Mouse (Mus musculus) cerebellum, adult 9-10 months (tissue): Measurements from ENCODE around the gene Twsg1.
"Not testable (repeated sequence)": the region's sequence is repeated elsewhere in the genome, so short reads cannot be mapped to it uniquely, and the experiment has no call there.

Experiments
- DNase-seq: peaks from one replicate; pipeline ENCODE4 v3.0.0; 2022

The Twsg1 gene

DNA sequence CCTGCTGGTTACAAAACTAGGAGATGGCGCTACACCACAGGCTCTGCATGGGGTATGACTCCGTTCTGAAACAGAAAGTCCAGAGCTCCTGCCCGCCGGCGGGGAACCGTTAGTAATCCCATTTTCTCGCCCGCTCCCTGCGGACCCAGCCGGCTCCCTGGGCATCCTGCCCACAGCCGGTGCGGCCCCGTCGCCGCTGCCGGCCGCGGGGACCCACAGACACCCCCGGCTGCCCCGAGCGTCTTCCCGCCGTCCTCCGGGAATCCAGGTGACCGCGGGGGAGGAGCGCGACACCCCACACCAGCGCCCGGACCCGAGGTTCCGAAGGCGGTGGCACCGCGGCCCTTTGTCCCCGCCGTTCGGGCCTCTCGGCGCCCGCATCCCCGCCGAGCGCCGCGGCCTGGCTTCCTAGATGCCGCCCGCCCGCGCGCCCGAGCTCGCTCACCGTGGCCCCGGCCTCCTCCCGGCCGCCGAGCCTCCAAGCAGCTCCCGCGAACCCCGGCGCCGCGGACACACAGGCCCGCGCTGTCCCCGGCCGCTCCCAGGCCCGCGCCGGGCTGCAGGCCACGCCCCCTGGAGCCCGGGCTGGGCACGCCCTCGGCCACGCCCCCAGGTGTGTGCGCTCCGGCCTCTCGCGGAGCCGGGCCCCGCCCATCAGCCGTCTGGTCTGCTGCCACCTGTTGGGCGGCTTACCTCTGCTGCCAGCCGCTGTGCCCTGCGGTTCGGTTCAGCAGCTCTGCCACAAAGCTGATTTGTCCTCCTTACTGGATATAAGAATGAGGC, at the start of gene Twsg1:
Twsg1 (minus strand) TSS at position 605 of the 783 bp plus-strand sequence.
- peak; percentile 96 for DNase-seq

DNA sequence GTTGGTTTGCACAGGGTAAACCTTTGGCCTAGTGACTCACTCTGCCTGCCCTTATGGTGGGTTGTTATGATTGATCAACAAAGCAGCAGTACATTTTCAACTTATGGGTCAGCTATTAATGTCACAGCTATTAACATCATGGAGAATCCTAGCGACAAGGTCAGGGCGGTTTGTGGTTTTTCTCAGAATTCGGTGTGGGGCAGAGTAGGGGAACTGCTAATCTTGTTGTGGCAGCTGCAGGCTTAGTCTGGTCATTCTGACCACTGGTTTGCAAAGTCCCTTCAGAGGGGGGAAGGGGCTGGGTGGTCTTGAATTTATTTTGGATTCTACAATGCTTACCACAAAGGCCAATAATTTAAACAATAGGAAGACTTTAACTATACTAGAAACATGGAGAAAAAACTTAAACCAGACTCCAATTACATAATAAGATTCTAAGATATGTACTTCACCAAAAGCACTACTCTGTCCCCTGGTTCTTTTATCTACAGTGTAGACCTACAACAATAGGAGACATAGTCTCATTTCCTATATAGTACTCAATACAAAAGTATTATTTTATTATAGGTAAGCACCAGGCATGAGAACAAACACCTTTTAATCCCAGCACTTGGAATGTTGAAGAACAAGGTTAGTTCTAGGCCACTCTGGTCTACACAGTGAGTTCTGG, 37.3 kb upstream of the Twsg1 start:
- no peak for DNase-seq

DNA sequence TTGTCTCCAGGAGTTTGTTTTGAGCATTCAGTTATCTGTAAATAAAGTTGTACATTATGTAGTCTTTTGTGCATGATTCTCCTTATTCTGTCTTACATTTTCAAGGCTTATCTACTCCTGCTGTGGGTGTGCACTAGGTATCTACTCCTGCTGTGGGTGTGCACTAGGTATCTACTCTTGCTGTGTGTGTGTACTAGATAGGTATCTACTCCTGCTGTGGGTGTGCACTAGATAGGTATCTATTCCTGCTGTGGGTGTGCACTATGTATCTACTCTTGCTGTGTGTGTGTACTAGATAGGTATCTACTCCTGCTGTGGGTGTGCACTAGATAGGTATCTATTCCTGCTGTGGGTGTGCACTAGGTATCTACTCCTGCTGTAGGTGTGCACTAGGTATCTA, 25.7 kb upstream of the Twsg1 start:
- not testable (repeated sequence) for DNase-seq

DNA sequence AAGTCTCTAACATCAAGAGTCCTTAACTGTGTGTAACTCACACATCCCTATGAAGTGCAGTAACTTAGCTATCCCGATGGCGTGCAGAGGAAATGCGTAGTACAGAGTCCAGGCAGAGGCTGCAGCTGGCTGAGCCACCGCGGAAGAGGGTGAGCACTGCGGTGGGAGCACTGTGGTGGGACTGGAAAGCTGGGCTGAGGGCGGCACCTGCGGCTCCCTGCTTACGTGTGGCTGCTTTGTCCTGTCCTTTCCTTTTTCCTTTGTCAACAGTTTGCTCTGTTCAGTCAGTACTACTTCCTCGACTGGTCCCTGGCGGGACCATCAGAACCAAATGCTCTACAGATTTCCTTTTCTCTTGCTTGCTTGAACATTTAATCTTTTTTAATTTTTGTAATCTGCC, 16.7 kb upstream of the Twsg1 start:
- DNase-seq = no peak

DNA sequence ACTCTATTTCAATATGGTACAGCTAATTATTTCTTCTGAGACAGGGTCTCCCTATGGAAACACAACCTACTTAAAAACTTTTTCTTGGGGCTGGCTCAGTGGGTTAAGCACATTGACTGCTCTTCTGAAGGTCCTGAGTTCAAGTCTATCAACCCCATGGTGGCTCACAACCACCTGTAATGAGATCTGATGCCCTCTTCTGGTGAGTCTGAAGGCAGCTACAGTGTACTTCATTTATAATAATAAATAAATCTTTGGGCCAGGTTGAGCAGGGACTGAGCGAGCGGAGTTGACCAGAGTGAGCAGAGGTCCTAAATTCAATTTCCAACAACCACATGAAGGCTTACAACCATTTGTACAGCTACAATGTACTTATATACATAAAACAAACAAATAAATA, 11.2 kb upstream of the Twsg1 start:
- DNase-seq = peak; percentile 5

DNA sequence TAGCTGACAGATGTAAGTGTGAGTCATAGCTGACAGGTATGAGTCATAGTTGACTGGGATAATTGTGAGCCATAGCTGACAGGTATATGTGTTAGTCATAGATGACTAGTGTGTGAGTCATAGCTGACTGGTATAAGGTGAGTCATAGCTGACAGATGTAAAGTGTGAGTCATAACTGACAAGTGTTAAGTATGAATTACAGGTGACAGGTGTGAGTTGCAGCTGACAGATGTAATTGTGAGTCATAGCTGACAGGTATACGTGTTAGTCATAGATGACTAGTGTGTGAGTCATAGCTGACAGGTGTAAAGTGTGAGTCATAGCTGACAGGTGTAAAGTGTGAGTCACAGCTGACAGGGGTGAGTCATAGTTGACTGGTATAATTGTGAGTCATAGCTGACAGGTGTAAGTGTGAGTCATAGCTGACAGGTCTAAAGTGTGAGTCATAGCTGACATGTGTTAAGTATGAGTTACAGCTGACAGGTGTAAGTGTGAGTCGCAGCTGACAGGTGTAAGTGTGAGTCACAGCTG, 10.6 kb upstream of the Twsg1 start:
- peak; percentile 13 for DNase-seq

DNA sequence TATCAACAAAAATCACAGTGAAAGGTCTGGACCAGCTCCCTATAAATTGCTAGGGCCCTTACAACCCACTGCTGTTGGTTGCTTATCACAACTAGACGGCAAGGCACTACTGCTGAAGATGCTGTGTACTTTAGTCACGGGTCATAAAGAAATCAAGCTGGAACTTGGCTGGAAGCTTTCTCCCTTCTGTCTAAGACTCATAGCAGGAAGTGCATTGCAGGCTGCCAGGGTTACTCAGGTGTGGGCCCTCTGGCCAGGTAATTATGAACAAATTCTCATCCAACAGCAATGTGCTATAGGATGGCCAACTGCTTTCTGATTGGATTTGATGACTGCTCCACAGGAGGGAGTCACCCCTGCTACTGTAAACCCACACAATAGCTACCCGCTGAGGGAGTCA, 8.0 kb upstream of the Twsg1 start:
- peak; percentile 27 for DNase-seq

DNA sequence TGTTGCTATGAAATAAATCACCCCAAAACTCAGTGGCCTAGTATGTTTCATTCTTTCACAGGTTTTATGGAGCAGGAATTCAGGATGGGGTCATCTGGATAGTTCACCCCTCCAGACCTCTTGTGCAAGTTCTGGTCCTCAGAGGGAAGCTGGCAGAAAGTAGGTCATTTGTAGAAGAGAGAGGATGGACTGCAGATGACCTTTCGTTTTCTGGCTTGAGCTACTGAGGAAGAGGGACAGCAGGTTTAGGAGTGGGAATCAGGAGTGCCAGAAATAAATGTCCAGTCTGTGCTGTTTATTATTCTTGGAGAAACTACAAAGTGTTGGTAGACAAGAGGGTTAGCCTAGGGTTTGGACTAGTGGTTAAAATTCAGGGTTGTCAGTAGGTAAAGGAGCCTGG, 7.3 kb upstream of the Twsg1 start:
- DNase-seq = peak; percentile 64

DNA sequence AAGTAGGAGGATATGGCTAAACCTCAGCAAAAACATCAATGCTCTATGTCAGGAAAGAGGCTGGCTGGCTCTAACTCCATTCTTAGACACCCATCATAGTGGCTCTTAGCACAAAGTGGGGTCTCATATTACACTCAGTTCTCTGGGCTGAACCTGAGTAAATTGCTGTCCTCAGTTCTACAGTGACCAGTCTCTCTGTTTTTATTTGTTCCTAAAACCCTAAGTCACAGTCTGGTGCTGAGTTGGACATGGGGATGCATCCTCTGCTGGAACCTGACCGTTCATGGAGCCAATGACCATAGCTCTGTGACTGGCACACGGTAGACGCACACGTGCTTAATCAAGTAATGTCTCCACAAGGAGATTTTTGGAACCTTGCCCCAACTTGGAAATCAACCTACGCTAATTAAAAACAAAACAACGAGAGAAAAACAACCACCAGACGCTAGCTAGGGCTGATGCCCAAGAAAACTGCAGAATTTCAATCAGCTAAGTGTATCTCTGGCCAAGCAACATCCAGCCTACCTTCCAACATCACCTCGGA, 6.8 kb upstream of the Twsg1 start:
- peak; percentile 50 for DNase-seq

DNA sequence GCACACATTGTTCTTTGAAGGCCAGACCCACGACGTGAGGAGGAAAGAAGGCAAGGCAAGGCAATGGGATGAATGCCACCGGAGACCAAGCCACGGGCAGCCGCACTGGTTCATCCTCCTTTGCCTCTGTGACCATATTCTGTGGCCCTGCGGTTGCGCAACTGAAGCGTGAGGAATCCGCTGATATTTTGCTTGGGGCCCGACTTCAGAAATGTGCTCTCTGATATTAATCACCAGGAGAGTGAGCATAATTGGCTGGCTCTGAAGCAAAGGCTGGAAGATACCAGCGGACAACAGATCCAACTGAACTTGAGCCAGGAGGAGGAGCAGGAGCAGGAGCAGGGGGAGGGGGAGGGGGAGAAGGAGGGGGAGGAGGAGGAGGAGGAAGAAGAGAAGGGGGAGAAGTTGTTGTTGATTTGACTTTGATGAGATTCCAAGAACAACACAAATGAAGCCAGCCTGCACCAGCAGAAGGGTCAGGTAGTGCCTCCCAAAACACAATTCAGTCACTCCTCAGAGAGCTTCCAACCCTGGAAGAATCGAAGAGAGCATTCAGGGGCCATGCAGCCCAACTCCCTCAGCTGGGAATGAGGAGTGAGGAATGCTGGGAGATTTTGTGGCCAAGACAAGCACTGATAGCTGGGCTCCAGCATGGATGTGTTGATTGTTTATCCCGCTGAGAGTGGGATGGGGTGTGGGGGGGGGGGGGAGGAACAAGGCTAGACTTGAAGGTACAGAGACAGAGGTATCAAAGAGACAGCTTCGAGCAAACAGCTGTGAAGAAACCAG, 6.2 kb upstream of the Twsg1 start:
- peak; percentile 68 for DNase-seq

DNA sequence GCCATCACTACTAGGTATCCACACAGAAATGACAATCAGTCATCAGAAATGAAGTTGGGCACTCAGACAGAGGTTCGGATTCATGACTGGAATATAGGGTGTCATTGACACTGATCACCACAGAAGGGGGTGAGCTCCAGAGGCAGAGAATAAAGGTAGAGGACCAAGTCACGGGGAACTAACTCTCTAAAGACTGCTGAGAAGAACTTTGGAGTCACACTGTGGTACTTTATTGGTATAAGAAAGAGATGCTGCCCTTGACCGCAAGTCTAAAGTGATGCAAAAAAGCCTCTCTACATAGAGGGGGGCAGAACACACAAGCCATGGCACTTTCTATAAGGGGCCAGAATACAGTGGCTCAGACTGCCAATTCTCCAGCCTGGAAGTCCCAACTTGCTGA, 5.1 kb upstream of the Twsg1 start:
- peak; percentile 10 for DNase-seq

DNA sequence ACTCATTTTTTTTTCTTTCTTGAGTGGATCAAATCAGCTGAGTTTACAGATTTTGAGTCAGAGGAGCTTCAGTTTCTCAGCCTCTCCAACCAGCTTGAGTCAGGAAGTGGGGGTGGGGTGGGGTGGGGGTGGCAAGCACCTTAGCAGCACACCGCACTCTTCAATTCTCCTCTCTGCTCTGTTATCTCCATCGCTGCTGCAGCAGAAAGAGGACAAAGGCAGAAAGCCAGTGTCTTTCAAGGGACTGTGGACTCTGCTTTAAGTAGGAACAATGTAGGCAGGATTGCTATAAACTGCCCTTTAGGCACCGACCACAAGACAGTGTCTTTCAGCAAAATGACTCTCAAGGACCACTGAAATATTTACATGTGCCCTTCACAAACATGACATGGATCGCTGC, 2.9 kb upstream of the Twsg1 start:
- DNase-seq = peak; percentile 7

DNA sequence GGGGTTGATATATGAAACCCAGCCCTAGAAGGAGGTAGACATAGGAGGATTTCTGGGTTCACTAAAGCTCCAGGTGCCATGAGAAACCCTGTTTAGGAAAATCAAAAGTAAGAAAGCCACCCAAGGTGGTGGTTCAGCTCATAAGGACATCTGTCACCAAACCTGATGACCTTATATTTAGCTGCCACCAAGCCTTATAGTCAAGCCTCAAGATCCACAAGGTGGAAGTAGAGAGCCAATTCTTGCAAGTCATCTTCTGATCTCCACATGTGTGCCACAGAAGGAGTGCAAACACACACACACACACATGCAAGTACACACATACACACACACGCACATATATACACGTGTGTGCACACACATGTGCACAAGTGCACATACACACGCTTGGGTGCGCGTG, 1.1 kb upstream of the Twsg1 start:
- DNase-seq = peak; percentile 49

DNA sequence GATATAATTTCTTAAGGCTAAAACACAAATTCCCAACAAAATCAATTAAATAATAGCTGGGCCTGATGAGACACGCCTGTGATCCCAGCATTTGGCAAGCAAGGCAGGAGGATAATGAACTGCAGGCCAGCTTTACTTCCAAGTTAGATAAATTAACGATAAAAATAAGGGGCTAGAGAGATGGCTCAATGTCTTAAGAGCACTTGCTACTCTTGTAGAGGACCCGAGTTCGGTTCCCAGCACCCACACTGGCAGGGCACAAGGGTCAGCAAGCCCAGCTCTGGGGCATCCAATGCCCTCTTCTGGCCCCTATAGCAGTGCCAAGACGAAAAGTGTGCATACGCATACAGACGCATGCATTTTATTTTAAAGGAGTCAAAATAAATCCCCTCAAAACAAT, 843 bp downstream of the Twsg1 start:
- peak; percentile 71 for DNase-seq

DNA sequence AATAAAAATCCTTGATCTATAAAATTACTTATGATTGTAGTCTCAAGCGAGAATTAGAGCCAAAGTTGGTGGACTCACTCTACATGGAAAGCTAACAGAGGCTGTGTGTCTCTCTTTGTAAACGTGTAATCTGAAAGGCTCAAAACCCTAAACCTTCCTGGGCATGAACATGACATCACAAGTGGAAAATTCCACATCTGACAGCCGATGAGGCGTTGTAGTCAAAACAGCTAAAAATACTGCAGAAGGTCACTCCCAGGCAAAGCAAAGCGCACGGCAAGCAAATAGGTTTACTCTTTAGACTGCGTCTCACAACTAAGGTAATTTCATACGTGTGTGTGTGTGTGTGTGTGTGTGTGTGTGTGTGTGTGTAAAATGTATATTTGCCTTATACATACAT, 3.7 kb downstream of the Twsg1 start:
- peak; percentile 70 for DNase-seq

DNA sequence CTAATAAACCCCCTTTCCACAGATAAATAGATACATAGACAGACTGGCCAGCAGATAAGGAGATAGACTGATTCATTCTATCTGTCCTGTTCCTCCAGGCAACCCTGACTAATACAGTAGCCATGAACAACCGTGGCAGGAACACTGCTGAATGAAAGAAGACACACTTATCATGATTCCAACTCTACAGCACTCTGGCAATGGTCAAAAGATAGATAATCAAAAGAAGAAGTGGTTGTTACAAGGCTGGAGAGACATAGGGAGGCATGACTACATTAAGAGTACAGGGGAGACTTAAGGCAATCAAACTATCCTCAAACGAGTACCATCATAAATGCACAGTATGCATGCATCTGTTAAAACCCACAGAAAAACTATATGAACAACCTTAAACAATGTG, 5.6 kb downstream of the Twsg1 start:
- no peak for DNase-seq

DNA sequence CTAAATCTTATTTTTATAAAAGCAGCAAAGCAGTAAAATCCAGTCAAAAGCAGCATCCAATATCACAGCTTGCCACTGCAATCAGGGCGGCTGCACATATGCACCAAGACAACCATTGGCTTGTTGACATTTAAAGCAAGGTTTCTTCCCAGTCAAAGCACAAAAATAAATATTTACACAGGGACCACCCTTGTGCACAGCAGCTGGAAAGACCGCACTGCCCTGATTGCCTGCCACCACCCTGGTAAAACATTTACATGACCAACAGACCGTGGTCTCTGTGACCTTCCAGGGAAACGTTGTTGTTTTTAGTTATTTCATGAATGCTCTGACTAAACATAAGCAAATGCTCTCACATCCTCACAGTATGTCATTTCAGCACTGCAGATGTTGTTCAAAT, 8.6 kb downstream of the Twsg1 start:
- no peak for DNase-seq

DNA sequence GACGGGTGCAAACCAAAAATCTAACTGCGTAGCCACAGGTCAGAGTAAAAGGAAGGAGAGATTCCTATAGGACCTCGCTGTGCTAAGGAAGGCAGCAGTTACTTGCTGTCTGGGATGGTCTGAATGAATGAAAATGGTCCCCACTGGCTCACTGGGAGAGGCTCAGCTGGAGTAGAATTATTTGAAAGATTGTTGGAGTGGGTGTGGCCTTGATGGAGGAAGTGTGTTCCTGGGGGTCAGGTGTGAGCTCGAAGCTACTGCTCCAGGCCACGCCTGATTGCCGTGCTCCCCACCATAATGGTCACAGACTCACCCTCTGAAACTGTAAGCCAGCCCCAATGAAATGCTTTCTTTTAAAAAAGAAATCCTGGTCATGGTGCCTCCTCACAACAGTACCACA, 9.8 kb downstream of the Twsg1 start:
- DNase-seq = no peak

DNA sequence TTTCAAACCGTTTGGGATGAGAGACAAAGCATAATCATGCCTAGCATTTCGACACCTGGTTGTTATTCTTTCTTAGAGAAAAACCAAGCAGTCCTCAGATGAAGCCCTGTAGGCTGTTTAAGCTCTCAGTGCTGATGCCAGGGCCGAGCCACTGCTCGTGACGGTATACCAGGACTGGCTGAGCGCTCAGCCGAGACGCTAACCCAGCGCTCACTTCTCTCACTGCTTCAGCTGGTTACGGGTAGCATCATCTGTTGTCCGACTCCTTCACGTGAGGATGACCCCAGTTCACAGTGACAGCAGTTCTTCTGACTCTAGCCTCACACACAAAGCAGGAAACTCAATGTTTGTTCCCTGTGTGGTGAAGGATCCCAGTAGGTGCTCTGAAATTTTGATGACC, 10.8 kb downstream of the Twsg1 start:
- no peak for DNase-seq

DNA sequence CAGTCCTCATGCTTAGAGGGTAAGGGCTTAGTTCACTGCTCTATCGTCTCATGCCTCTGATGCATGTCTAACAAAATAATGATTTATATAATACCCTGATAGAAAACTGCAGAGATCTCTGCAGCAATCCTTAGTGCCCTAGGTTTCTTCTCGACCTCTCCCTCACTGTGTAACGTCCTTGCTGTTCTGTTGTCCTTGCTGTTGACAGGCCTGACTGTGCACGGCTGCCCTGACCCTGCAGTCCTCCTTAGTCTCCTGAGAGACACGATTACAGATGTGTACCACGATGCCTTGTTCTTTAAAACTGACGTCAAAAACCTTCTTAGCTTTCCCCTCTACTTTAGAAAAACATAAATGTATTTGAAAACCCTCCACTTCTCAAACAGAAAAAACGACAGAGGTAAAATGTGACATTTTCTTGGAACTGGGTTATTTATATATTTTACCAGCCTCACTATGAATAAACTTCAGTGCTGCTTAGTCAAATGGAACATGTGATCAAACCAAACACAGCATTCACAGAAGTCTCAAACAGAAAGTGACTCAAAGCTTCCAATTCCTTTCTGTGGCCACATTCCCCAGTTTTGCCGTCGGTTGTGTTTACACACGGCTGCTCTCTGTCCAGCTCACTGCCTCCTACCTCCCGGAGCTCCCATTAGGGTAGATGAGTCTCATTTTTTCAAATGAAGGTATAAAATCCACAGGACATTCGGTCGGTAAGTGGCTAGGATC, 11.4 kb downstream of the Twsg1 start:
- DNase-seq = no peak

DNA sequence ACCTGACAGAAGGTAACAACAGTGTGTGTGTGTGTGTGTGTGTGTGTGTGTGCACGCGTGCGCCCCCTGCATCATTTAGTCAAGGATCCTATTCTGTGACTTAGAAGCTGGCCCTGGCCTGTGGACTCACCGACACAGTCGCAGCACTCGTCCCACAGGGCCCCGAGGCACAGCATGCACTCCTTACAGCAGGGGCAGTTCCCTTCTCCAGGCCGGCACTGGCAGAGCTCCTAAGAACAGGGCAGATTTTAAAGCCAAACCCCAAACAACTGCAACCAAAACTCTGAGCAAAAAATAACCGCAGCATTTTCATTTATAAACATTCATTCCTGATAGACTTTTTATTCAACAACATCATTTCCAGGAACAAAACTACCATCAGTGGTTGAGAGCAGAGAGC, 13.4 kb downstream of the Twsg1 start:
- DNase-seq = no peak

DNA sequence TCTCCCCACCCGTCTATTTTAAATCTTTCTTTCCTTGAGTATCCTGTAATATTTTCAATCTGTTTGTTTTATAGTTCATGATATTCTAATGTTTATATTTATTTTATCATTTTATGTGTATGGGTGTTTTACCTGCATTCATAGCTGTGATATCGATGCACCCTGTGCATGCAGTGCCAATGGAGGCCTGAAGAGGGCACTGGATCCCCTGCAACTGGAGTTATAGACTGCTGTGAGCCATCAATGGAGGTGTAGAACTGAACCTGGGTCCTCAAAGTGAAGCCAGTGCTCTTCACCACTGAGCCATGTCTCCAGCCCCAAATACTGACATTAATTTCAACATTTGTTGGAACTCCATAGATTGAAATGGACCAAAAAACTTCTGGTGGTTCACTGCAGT, 17.3 kb downstream of the Twsg1 start:
- DNase-seq = no peak

DNA sequence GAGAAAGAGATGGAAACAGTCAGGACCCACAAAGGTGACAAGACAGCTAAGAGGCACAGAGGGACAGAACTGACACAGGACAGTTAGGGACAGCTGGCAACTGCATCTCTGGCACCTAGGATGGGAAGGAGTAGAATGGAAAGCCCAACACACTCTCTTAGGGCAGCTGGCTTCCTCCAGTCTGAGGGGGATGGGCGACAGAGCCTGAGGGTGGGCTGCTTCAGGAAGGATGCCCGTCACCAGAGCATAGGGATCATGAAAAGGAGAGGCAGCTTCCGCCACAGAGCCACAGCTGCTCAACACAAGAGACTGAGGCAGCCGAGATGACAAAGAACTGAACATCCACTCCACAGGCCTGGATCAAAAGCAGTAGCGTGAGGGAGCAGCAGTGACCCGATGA, 19.5 kb downstream of the Twsg1 start:
- no peak for DNase-seq
